Mouse (Mus musculus): ENCODE results near the gene Mtmr12.

Gene Mtmr12

GRCm38 (mm10) chr15:12235559-12235958 is 30.7 kb downstream of the Mtmr12 start:
- no peak for DNase-seq (ENCODE audit: low spot score in 2 of 2)

- no peak for DNase-seq (ENCODE audit: low spot score in 2 of 2)
Observed at GRCm38 (mm10) chr15:12235983-12236382, 31.2 kb downstream of the Mtmr12 start.

- no peak for DNase-seq (ENCODE audit: low spot score in 2 of 2)
Observed at GRCm38 (mm10) chr15:12236961-12237360, 32.1 kb downstream of the Mtmr12 start.

- no peak for DNase-seq (ENCODE audit: low spot score in 2 of 2)
Observed at GRCm38 (mm10) chr15:12237539-12237938, 32.7 kb downstream of the Mtmr12 start.

GRCm38 (mm10) chr15:12238337-12238736 is 33.5 kb downstream of the Mtmr12 start:
- no peak for DNase-seq (ENCODE audit: low spot score in 2 of 2)

- no peak for DNase-seq (ENCODE audit: low spot score in 2 of 2)
Observed at GRCm38 (mm10) chr15:12240705-12241328, 36.0 kb downstream of the Mtmr12 start.

GRCm38 (mm10) chr15:12243792-12244191 is 39.0 kb downstream of the Mtmr12 start:
- DNase-seq (ENCODE audit: low spot score in 2 of 2) = no peak

GRCm38 (mm10) chr15:12245580-12246359 is 40.9 kb downstream of the Mtmr12 start:
- DNase-seq (ENCODE audit: low spot score in 2 of 2) = peak in 1 of 2 experiments; percentile 51

- DNase-seq (ENCODE audit: low spot score in 2 of 2) = no peak
Observed at GRCm38 (mm10) chr15:12246360-12247158, 41.7 kb downstream of the Mtmr12 start.

- DNase-seq (ENCODE audit: low spot score in 2 of 2) = no peak
Observed at GRCm38 (mm10) chr15:12247159-12247603, 42.4 kb downstream of the Mtmr12 start.

GRCm38 (mm10) chr15:12248279-12248678 is 43.5 kb downstream of the Mtmr12 start:
- no peak for DNase-seq (ENCODE audit: low spot score in 2 of 2)

- no peak for DNase-seq (ENCODE audit: low spot score in 2 of 2)
Observed at GRCm38 (mm10) chr15:12250350-12250749, 45.5 kb downstream of the Mtmr12 start.

GRCm38 (mm10) chr15:12251416-12252140 is 46.8 kb downstream of the Mtmr12 start:
- no peak for DNase-seq (ENCODE audit: low spot score in 2 of 2)

- no peak for DNase-seq (ENCODE audit: low spot score in 2 of 2)
Observed at GRCm38 (mm10) chr15:12252141-12252489, 47.3 kb downstream of the Mtmr12 start.

GRCm38 (mm10) chr15:12257730-12258494 is 53.1 kb downstream of the Mtmr12 start:
- DNase-seq (ENCODE audit: low spot score in 2 of 2) = no peak

- DNase-seq (ENCODE audit: low spot score in 2 of 2) = no peak
Observed at GRCm38 (mm10) chr15:12263056-12263455, 58.2 kb downstream of the Mtmr12 start.

- no peak for DNase-seq (ENCODE audit: low spot score in 2 of 2)
Observed at GRCm38 (mm10) chr15:12266460-12266859, 61.6 kb downstream of the Mtmr12 start.

- peak in 1 of 2 experiments; percentile 70 for DNase-seq (ENCODE audit: low spot score in 2 of 2)
Observed at GRCm38 (mm10) chr15:12268021-12268420, 63.2 kb downstream of the Mtmr12 start.

GRCm38 (mm10) chr15:12271340-12271739 is 66.5 kb downstream of the Mtmr12 start:
- DNase-seq (ENCODE audit: low spot score in 2 of 2) = no peak

- no peak for DNase-seq (ENCODE audit: low spot score in 2 of 2)
Observed at GRCm38 (mm10) chr15:12273325-12274052, 68.7 kb downstream of the Mtmr12 start.
